Mouse (Mus musculus) embryonic facial prominence, embryonic 10.5 days (tissue): ENCODE results near the gene Hdac9. TPM values are rescaled to one million over a fixed set of nuclear protein-coding genes. Genes with fewer than 3 reads are reported as not detected.

Experiments
- DNase-seq: peaks from one replicate; pipeline ENCODE4 v3.0.0-alpha.2; 2017; ENCODE audit warnings: low spot score
- H3K27ac ChIP-seq: fragments of 300-500 bp; sonication (generic); replicated peaks from 2 replicates; pipeline ENCODE4 v1.5.1; 2016; ENCODE audit warnings: mild to moderate bottlenecking
- H3K27me3 ChIP-seq: fragments of 300-500 bp; sonication (generic); replicated peaks from 2 replicates; pipeline ENCODE4 v1.6.1; 2016; ENCODE audit warnings: low read depth, mild to moderate bottlenecking; ENCODE audit not compliant: poor library complexity, severe bottlenecking
- H3K36me3 ChIP-seq: fragments of 300-500 bp; sonication (generic); replicated peaks from 2 replicates; pipeline ENCODE4 v1.6.1; 2016; ENCODE audit warnings: mild to moderate bottlenecking, moderate library complexity
- H3K4me1 ChIP-seq: fragments of 300-500 bp; sonication (generic); 2 replicates; pipeline ENCODE4 v1.6.1; 2016
- H3K4me3 ChIP-seq: fragments of 300-500 bp; sonication (generic); 2 replicates; pipeline ENCODE4 v1.5.1; 2016; ENCODE audit warnings: mild to moderate bottlenecking, moderate library complexity
- H3K9me3 ChIP-seq: fragments of 300-500 bp; sonication (generic); 2 replicates; pipeline ENCODE4 v1.6.1; 2016; ENCODE audit warnings: mild to moderate bottlenecking
- WGBS: fragments of 180-500 bp; shearing (Covaris S2); methylation state at CpG from one replicate; pipeline ENCODE4 v1.1.7; 2016; 5-methylcytosine and 5-hydroxymethylcytosine counted together
- polyA plus RNA-seq: library from polyadenylated mRNA; unstranded; fragments of >200 nt; fragmentation: Nextera tagmentation; extraction: Ambion mirVana; gene quantifications from 2 replicates; pipeline ENCODE4 v1.2.1, GENCODE M21; 2016

The Hdac9 gene
- polyA plus RNA-seq, 1 experiment from 2014 or later, result 3.5 TPM

GRCm38 (mm10) chr12:34837318-34837717, 79.6 kb downstream of the Hdac9 start:
- Histone ChIP-seq H3K4me3 (no peak overlapping the region), H3K36me3 (no peaks in the 10 kb centered on the region), H3K4me1 (0 out of 2 replicates have a peak, but pooled peaks cover 3% of the 10 kb centered on the region), H3K27me3 (0 out of 2 replicates have a peak, but pooled peaks cover 9% of the 10 kb centered on the region), H3K27ac (no peak overlapping the region), H3K9me3 (no peaks in the 10 kb centered on the region)
- 61% methylated on average over 5 of the region's 5 CpGs for WGBS
- no peak for DNase-seq

- Histone ChIP-seq H3K4me1 (0 out of 2 replicates have a peak, but pooled peaks cover 3% of the 10 kb centered on the region), H3K9me3 (no peaks in the 10 kb centered on the region), H3K36me3 (no peaks in the 10 kb centered on the region), H3K27ac (no peak overlapping the region), H3K27me3 (0 out of 2 replicates have a peak, but pooled peaks cover 9% of the 10 kb centered on the region), H3K4me3 (no peak overlapping the region)
- WGBS, result 74% methylated on average over 1 of the region's 1 CpGs
- DNase-seq, result no peak
These were observed 80.0 kb downstream of the Hdac9 start for GRCm38 (mm10) chr12:34836864-34837263.

GRCm38 (mm10) chr12:34836085-34836484, 80.8 kb downstream of the Hdac9 start:
- Histone ChIP-seq H3K27me3 (0 out of 2 replicates have a peak, but pooled peaks cover 9% of the 10 kb centered on the region), H3K9me3 (no peaks in the 10 kb centered on the region), H3K4me1 (0 out of 2 replicates have a peak, but pooled peaks cover 3% of the 10 kb centered on the region), H3K36me3 (no peaks in the 10 kb centered on the region), H3K4me3 (no peak overlapping the region), H3K27ac (no peak overlapping the region)
- no peak for DNase-seq
- 89% methylated on average over 1 of the region's 1 CpGs for WGBS

- Histone ChIP-seq H3K9me3 (no peaks in the 10 kb centered on the region), H3K4me3 (no peak overlapping the region), H3K4me1 (0 out of 2 replicates have a peak, but pooled peaks cover 3% of the 10 kb centered on the region), H3K27me3 (0 out of 2 replicates have a peak, but pooled peaks cover 9% of the 10 kb centered on the region), H3K36me3 (no peaks in the 10 kb centered on the region), H3K27ac (no peak overlapping the region)
- WGBS, result 84% methylated on average over 3 of the region's 3 CpGs
- no peak for DNase-seq
These were observed 81.4 kb downstream of the Hdac9 start for GRCm38 (mm10) chr12:34835493-34835892.

- no peaks in the 10 kb centered on the region for H3K9me3 ChIP-seq
- WGBS, result 85% methylated on average over 3 of the region's 3 CpGs
- no peaks in the 10 kb centered on the region for H3K4me1 ChIP-seq
- H3K27ac ChIP-seq, result no peak overlapping the region
- no peaks in the 10 kb centered on the region for H3K27me3 ChIP-seq
- no peak for DNase-seq
- no peak overlapping the region for H3K4me3 ChIP-seq
- H3K36me3 ChIP-seq, result no peaks in the 10 kb centered on the region
These were observed 88.2 kb downstream of the Hdac9 start for GRCm38 (mm10) chr12:34828684-34829083.

- 93% methylated on average over 4 of the region's 4 CpGs for WGBS
- no peak for DNase-seq
- H3K27ac ChIP-seq, result no peak overlapping the region
- H3K27me3 ChIP-seq, result no peaks in the 10 kb centered on the region
- no peak overlapping the region for H3K4me3 ChIP-seq
- no peaks in the 10 kb centered on the region for H3K36me3 ChIP-seq
- H3K9me3 ChIP-seq, result no peaks in the 10 kb centered on the region
- no peaks in the 10 kb centered on the region for H3K4me1 ChIP-seq
These were observed 90.0 kb downstream of the Hdac9 start for GRCm38 (mm10) chr12:34826931-34827330.

GRCm38 (mm10) chr12:34820229-34820628, 96.7 kb downstream of the Hdac9 start:
- DNase-seq, result no peak
- WGBS, result 52% methylated on average over 6 of the region's 6 CpGs

GRCm38 (mm10) chr12:34811673-34812613, 105.0 kb downstream of the Hdac9 start:
- Histone ChIP-seq H3K27me3 (no peaks in the 10 kb centered on the region), H3K27ac (no peak overlapping the region), H3K4me1 (no peaks in the 10 kb centered on the region), H3K36me3 (no peaks in the 10 kb centered on the region), H3K9me3 (no peaks in the 10 kb centered on the region), H3K4me3 (no peak overlapping the region)
- DNase-seq, result no peak
- 78% methylated on average over 10 of the region's 10 CpGs for WGBS

More at GRCm38 (mm10) chr12:34820229-34820628, 96.7 kb downstream of the Hdac9 start:
- no peaks in the 10 kb centered on the region for H3K27me3 ChIP-seq
- H3K4me1 ChIP-seq, result peaks cover 7% of the 10 kb centered on the region
- no peak overlapping the region for H3K4me3 ChIP-seq
- H3K27ac ChIP-seq, result no peak overlapping the region
- no peaks in the 10 kb centered on the region for H3K36me3 ChIP-seq
- H3K9me3 ChIP-seq, result no peaks in the 10 kb centered on the region

- no peaks in the 10 kb centered on the region for H3K4me1 ChIP-seq
- no peaks in the 10 kb centered on the region for H3K27me3 ChIP-seq
- H3K27ac ChIP-seq, result no peak overlapping the region
- 79% methylated on average over 2 of the region's 2 CpGs for WGBS
- no peak for DNase-seq
- no peak overlapping the region for H3K4me3 ChIP-seq
- H3K36me3 ChIP-seq, result no peaks in the 10 kb centered on the region
- H3K9me3 ChIP-seq, result no peaks in the 10 kb centered on the region
These were observed 106.7 kb downstream of the Hdac9 start for GRCm38 (mm10) chr12:34810221-34810620.

- no peaks in the 10 kb centered on the region for H3K9me3 ChIP-seq
- whole genome bisulfite sequencing, result 91% methylated on average over 1 of the region's 1 CpGs
- DNase-seq, result no peak
- H3K27me3 ChIP-seq, result no peaks in the 10 kb centered on the region
- H3K27ac ChIP-seq, result no peak overlapping the region
- H3K4me1 ChIP-seq, result no peaks in the 10 kb centered on the region
- H3K4me3 ChIP-seq, result no peak overlapping the region
- no peaks in the 10 kb centered on the region for H3K36me3 ChIP-seq
These were observed 108.7 kb downstream of the Hdac9 start for GRCm38 (mm10) chr12:34808180-34808579.

GRCm38 (mm10) chr12:34806528-34806927, 110.4 kb downstream of the Hdac9 start:
- no peak overlapping the region for H3K27ac ChIP-seq
- no peaks in the 10 kb centered on the region for H3K9me3 ChIP-seq
- H3K36me3 ChIP-seq, result no peaks in the 10 kb centered on the region
- no peaks in the 10 kb centered on the region for H3K27me3 ChIP-seq
- no peak for DNase-seq
- H3K4me3 ChIP-seq, result no peak overlapping the region
- H3K4me1 ChIP-seq, result no peaks in the 10 kb centered on the region

- Histone ChIP-seq H3K27ac (no peak overlapping the region), H3K4me3 (no peak overlapping the region), H3K27me3 (no peaks in the 10 kb centered on the region), H3K9me3 (no peaks in the 10 kb centered on the region), H3K36me3 (no peaks in the 10 kb centered on the region), H3K4me1 (no peaks in the 10 kb centered on the region)
- WGBS, result 80% methylated on average over 2 of the region's 2 CpGs
- DNase-seq, result no peak
These were observed 113.2 kb downstream of the Hdac9 start for GRCm38 (mm10) chr12:34803721-34804120.

GRCm38 (mm10) chr12:34802308-34802707, 114.6 kb downstream of the Hdac9 start:
- Histone ChIP-seq H3K27ac (no peak overlapping the region), H3K4me1 (peaks cover under 1% of the 10 kb centered on the region; the same call in 1 of the 2 replicates), H3K36me3 (no peaks in the 10 kb centered on the region), H3K27me3 (no peaks in the 10 kb centered on the region), H3K4me3 (no peak overlapping the region), H3K9me3 (no peaks in the 10 kb centered on the region)
- DNase-seq, result no peak
- 73% methylated on average over 4 of the region's 4 CpGs for WGBS
